ENCODE assay signal across 8 mouse cellular contexts in genomic region chr2:92904307-92904859, GRCm38 (mm10). TPM values are rescaled to one million over a fixed set of nuclear protein-coding genes. Genes with fewer than 3 reads are reported as not detected.
DNase-seq lines count a peak whose midpoint lies in the region; ATAC-seq and TF ChIP-seq lines count a peak whose summit lies in the region.

No protein-coding gene starts in this region.

- no peak overlapping the region for H3K9ac ChIP-seq in liver, embryonic 14.5 days (replicated peaks)
- no peak overlapping the region for H3K9ac ChIP-seq in liver, embryonic 12.5 days
- H3K9ac ChIP-seq in embryonic facial prominence, embryonic 11.5 days (replicated peaks; ENCODE audit: low read length) = no peak overlapping the region
- no peak overlapping the region for H3K9ac ChIP-seq in lung, embryonic 14.5 days

- TF ChIP-seq CTCF in liver, embryonic 14.5 days (IDR thresholded peaks at IDR 0.05; ENCODE audit: low read depth) = peak; percentile 75
- peak; percentile 88 for TF ChIP-seq CTCF in lung, embryonic 14.5 days (IDR thresholded peaks at IDR 0.05; ENCODE audit: low read depth)

- no peaks in the 10 kb centered on the region for H3K9me3 ChIP-seq in liver, embryonic 14.5 days (ENCODE audit: control insufficient read depth, low read length)
- no peaks in the 10 kb centered on the region for H3K9me3 ChIP-seq in liver, embryonic 12.5 days (replicated peaks)
- no peaks in the 10 kb centered on the region for H3K9me3 ChIP-seq in embryonic facial prominence, embryonic 11.5 days (replicated peaks; ENCODE audit: control insufficient read depth, low read length)
- no peaks in the 10 kb centered on the region for H3K9me3 ChIP-seq in lung, embryonic 14.5 days (ENCODE audit: low read depth, low read length)

- H3K4me3 ChIP-seq in liver, embryonic 14.5 days (ENCODE audit: insufficient read depth in 1 of 2, low read depth in 2 of 2, low read length in 2 of 2) = no peak overlapping the region
- no peak overlapping the region for H3K4me3 ChIP-seq in liver, embryonic 12.5 days
- H3K4me3 ChIP-seq in embryonic facial prominence, embryonic 11.5 days (ENCODE audit: low read depth, low read length) = no peak overlapping the region
- H3K4me3 ChIP-seq in lung, embryonic 14.5 days (ENCODE audit: low read depth, low read length) = no peak overlapping the region

- H3K4me1 ChIP-seq in liver, embryonic 14.5 days (replicated peaks; ENCODE audit: control insufficient read depth in 2 of 2, insufficient read depth in 2 of 2, low read length in 1 of 2) = no peaks in the 10 kb centered on the region
- no peaks in the 10 kb centered on the region for H3K4me1 ChIP-seq in liver, embryonic 12.5 days
- no peaks in the 10 kb centered on the region for H3K4me1 ChIP-seq in embryonic facial prominence, embryonic 11.5 days (ENCODE audit: control insufficient read depth, insufficient read depth, low read length)
- no peaks in the 10 kb centered on the region for H3K4me1 ChIP-seq in lung, embryonic 14.5 days (ENCODE audit: insufficient read depth)

- no peak for ATAC-seq in liver, embryonic 14.5 days (ENCODE audit: insufficient read depth)
- no peak for ATAC-seq in liver, embryonic 12.5 days
- 0 out of 2 replicates have a peak, but pooled peaks have one; percentile 52 for ATAC-seq in embryonic facial prominence, embryonic 11.5 days (replicated peaks; ENCODE audit: insufficient number of reproducible peaks, low FRiP score, low TSS enrichment, low read depth)
- ATAC-seq in lung, embryonic 14.5 days (ENCODE audit: insufficient read depth) = peak; percentile 58

- no peaks in the 10 kb centered on the region for H3K27me3 ChIP-seq in liver, embryonic 14.5 days (ENCODE audit: control insufficient read depth, insufficient read depth, low read length)
- peaks cover 19% of the 10 kb centered on the region for H3K27me3 ChIP-seq in liver, embryonic 12.5 days (replicated peaks)
- H3K27me3 ChIP-seq in embryonic facial prominence, embryonic 11.5 days (ENCODE audit: control insufficient read depth, insufficient read depth, low read length) = no peaks in the 10 kb centered on the region
- no peaks in the 10 kb centered on the region for H3K27me3 ChIP-seq in lung, embryonic 14.5 days (ENCODE audit: insufficient read depth, low read length)

- DNase-seq in liver, embryonic 14.5 days (ENCODE audit: low read depth in 3 of 3, low spot score in 3 of 3) = peak; percentile 7 to 29 (median 17)
- peak; percentile 74 for DNase-seq in ZHBTc4 (ENCODE audit: low read depth, low spot score)
- DNase-seq in embryonic facial prominence, embryonic 11.5 days (ENCODE audit: low spot score) = peak; percentile 84
- DNase-seq in induced T-regulatory cell, adult 2 months (ENCODE audit: low read depth) = peak; percentile 78
- DNase-seq in lung, embryonic 14.5 days = peak; percentile 89
- peak; percentile 82 for DNase-seq in retina, postnatal 1 day
- DNase-seq in spleen, postnatal 14 days (ENCODE audit: low spot score in 2 of 2) = no peak

- H3K36me3 ChIP-seq in liver, embryonic 14.5 days (replicated peaks; ENCODE audit: control insufficient read depth, insufficient read depth, low read depth) = no peaks in the 10 kb centered on the region
- no peaks in the 10 kb centered on the region for H3K36me3 ChIP-seq in liver, embryonic 12.5 days
- no peaks in the 10 kb centered on the region for H3K36me3 ChIP-seq in embryonic facial prominence, embryonic 11.5 days (replicated peaks; ENCODE audit: control insufficient read depth, insufficient read depth, low read depth, low read length)
- H3K36me3 ChIP-seq in lung, embryonic 14.5 days (ENCODE audit: insufficient read depth) = no peaks in the 10 kb centered on the region

- H3K27ac ChIP-seq in liver, embryonic 14.5 days = no peak overlapping the region
- no peak overlapping the region for H3K27ac ChIP-seq in liver, embryonic 12.5 days
- H3K27ac ChIP-seq in embryonic facial prominence, embryonic 11.5 days (replicated peaks; ENCODE audit: low read depth, low read length) = no peak overlapping the region
- no peak overlapping the region for H3K27ac ChIP-seq in lung, embryonic 14.5 days (ENCODE audit: low read depth)

- no peak for TF ChIP-seq EP300 in liver, embryonic 14.5 days (IDR thresholded peaks at IDR 0.05; ENCODE audit: low read depth)

- WGBS in liver, embryonic 14.5 days (ENCODE audit: insufficient replicate concordance) = 24% methylated on average over 8 of the region's 8 CpGs
- 27% methylated on average over 8 of the region's 8 CpGs for WGBS in liver, embryonic 12.5 days (ENCODE audit: insufficient replicate concordance)
- WGBS in embryonic facial prominence, embryonic 11.5 days = 28% methylated on average over 8 of the region's 8 CpGs
- 26% methylated on average over 8 of the region's 8 CpGs for WGBS in lung, embryonic 14.5 days

- no peak overlapping the region for H3K4me2 ChIP-seq in liver, embryonic 14.5 days (ENCODE audit: low read depth)
- H3K4me2 ChIP-seq in liver, embryonic 12.5 days = no peak overlapping the region
- no peak overlapping the region for H3K4me2 ChIP-seq in embryonic facial prominence, embryonic 11.5 days (ENCODE audit: low read depth, low read length)
- H3K4me2 ChIP-seq in lung, embryonic 14.5 days = no peak overlapping the region

RNA-seq across cellular contexts. Expression of gene Syt13, which starts 10.5 kb away (rescaled TPM):
- polyA plus RNA-seq in liver, embryonic 14.5 days (2012; rRNA removed) = 0.07 and 0.13 TPM in 2 replicates
- 0.05 and 0.06 TPM in 2 replicates for polyA plus RNA-seq in liver, embryonic 14.5 days (2014; fragmentation: Nextera tagmentation; extraction: Ambion mirVana)
- 0.43 and 0.44 TPM in 2 replicates for polyA plus RNA-seq in liver, embryonic 12.5 days (2016; fragmentation: Nextera tagmentation; extraction: Ambion mirVana)
- 9.0 and 10.5 TPM in 2 replicates for polyA plus RNA-seq in embryonic facial prominence, embryonic 11.5 days (2014; fragmentation: Nextera tagmentation; extraction: Ambion mirVana)
- 3.2 and 3.6 TPM in 2 replicates for polyA plus RNA-seq in lung, embryonic 14.5 days (2014; fragmentation: Nextera tagmentation; extraction: Ambion mirVana)

Comparison
In these comparisons a context has a peak if more than half of its experiments do, and no peak if none do; other contexts are left out.
1. ATAC-seq: peak in embryonic facial prominence, embryonic 11.5 days (single experiment) and lung, embryonic 14.5 days (single experiment); none in liver, embryonic 14.5 days (single experiment) and liver, embryonic 12.5 days (single experiment).
2. DNase-seq: peak in liver, embryonic 14.5 days (3 of 3), ZHBTc4 (single experiment), embryonic facial prominence, embryonic 11.5 days (single experiment), induced T-regulatory cell, adult 2 months (single experiment), lung, embryonic 14.5 days (single experiment) and retina, postnatal 1 day (single experiment); none in spleen, postnatal 14 days (0 of 2).